Mouse (Mus musculus): ENCODE results near the gene Acap2. TPM values are rescaled to one million over a fixed set of nuclear protein-coding genes. Genes with fewer than 3 reads are reported as not detected.

Acap2 gene
- total and polyA plus RNA-seq, 2 experiments from 2014 or later = 10.9 to 26.7 TPM

DNA sequence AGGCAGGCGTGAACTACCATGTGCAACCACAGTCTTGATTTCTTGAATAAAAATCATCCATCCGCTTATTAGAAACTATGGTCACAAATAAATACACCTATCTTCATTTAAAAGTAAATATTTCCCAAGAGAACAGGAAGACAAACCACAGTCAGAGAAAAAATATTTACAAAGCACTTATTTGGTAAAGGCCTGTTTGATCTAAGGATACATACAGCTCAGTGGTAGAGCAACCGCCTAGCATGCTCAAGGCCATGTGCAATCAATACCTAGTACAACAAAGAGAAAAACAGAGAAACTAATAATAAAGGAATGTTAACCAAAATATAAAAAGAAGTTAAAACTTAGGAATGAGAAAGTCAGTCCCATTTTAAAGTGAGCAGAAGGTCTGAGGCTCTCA is 28.8 kb downstream of the Acap2 start:
- Histone ChIP-seq H3K36me3 (ENCODE audit: insufficient read depth, low read length) (no peaks in the 10 kb centered on the region), H3K4me3 (ENCODE audit: low read depth, low read length) (no peak overlapping the region), H3K27me3 (ENCODE audit: insufficient read depth, low read length) (no peaks in the 10 kb centered on the region), H3K4me2 (ENCODE audit: low read depth, low read length, poor library complexity, severe bottlenecking) (no peak overlapping the region), H3K9me3 (ENCODE audit: low read length) (no peaks in the 10 kb centered on the region), H3K9ac (replicated peaks; ENCODE audit: low read length, poor library complexity, severe bottlenecking) (no peak overlapping the region), H3K27ac (ENCODE audit: low read depth, low read length) (no peak overlapping the region), H3K4me1 (ENCODE audit: insufficient read depth, low read length) (peaks cover 7% of the 10 kb centered on the region; the same call in 1 of the 2 replicates)
- 93% methylated on average over 3 of the region's 3 CpGs for WGBS
- no peak for ATAC-seq (ENCODE audit: low FRiP score)
- no peak for TF ChIP-seq CTCF (IDR thresholded peaks at IDR 0.05)
- no peak for DNase-seq (ENCODE audit: low spot score)

DNA sequence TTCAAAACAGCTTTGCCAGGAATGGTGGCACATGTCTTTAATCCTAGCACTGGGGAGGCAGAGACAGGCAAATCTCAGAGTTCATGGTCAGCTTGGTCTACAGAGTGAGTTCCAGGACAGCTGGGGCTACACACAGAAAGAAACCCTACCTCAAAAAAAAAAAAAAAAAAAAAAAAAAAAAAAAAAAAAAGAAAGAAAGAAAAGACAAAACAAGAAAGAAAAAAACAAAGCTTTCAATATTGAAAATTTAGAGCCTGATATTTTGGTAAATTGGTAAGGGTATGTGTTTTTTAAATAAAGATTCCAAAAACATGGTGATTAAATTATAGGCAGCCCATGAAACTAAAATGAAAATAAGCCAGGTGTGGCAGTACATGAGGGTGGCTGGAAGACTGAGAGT is 29.6 kb downstream of the Acap2 start:
- Histone ChIP-seq H3K9ac (replicated peaks; ENCODE audit: low read length, poor library complexity, severe bottlenecking) (no peak overlapping the region), H3K27me3 (ENCODE audit: insufficient read depth, low read length) (no peaks in the 10 kb centered on the region), H3K36me3 (ENCODE audit: insufficient read depth, low read length) (no peaks in the 10 kb centered on the region), H3K4me2 (ENCODE audit: low read depth, low read length, poor library complexity, severe bottlenecking) (no peak overlapping the region), H3K4me3 (ENCODE audit: low read depth, low read length) (no peak overlapping the region), H3K9me3 (ENCODE audit: low read length) (no peaks in the 10 kb centered on the region), H3K27ac (ENCODE audit: low read depth, low read length) (no peak overlapping the region), H3K4me1 (ENCODE audit: insufficient read depth, low read length) (peaks cover 8% of the 10 kb centered on the region; the same call in 1 of the 2 replicates)
- ATAC-seq (ENCODE audit: low FRiP score) (no peak), DNase-seq (ENCODE audit: low spot score) (no peak)
- no peak for TF ChIP-seq CTCF (IDR thresholded peaks at IDR 0.05)

- Histone ChIP-seq H3K4me2 (ENCODE audit: low read depth, low read length, poor library complexity, severe bottlenecking) (no peak overlapping the region), H3K27ac (ENCODE audit: low read depth, low read length) (no peak overlapping the region), H3K4me3 (ENCODE audit: low read depth, low read length) (no peak overlapping the region), H3K4me1 (ENCODE audit: insufficient read depth, low read length) (peaks cover 8% of the 10 kb centered on the region; the same call in 1 of the 2 replicates), H3K9ac (replicated peaks; ENCODE audit: low read length, poor library complexity, severe bottlenecking) (no peak overlapping the region), H3K27me3 (ENCODE audit: insufficient read depth, low read length) (no peaks in the 10 kb centered on the region), H3K9me3 (ENCODE audit: low read length) (no peaks in the 10 kb centered on the region), H3K36me3 (ENCODE audit: insufficient read depth, low read length) (no peaks in the 10 kb centered on the region)
- WGBS = 94% methylated on average over 8 of the region's 8 CpGs
- DNase-seq (ENCODE audit: low spot score) = no peak
- TF ChIP-seq CTCF (IDR thresholded peaks at IDR 0.05) = peak; percentile 26; the same call in 1 of the 2 replicates
- ATAC-seq (ENCODE audit: low FRiP score) = no peak
Observed at GRCm38 (mm10) chr16:31170297-31170696, 30.7 kb downstream of the Acap2 start.

- ATAC-seq (ENCODE audit: low FRiP score) = no peak
- no peaks in the 10 kb centered on the region for H3K9me3 ChIP-seq (ENCODE audit: low read length)
- no peak overlapping the region for H3K9ac ChIP-seq (replicated peaks; ENCODE audit: low read length, poor library complexity, severe bottlenecking)
- TF ChIP-seq CTCF (IDR thresholded peaks at IDR 0.05) = no peak
- H3K27me3 ChIP-seq (ENCODE audit: insufficient read depth, low read length) = no peaks in the 10 kb centered on the region
- no peak overlapping the region for H3K27ac ChIP-seq (ENCODE audit: low read depth, low read length)
- H3K4me2 ChIP-seq (ENCODE audit: low read depth, low read length, poor library complexity, severe bottlenecking) = no peak overlapping the region
- H3K4me3 ChIP-seq (ENCODE audit: low read depth, low read length) = no peak overlapping the region
- no peak for DNase-seq (ENCODE audit: low spot score)
- H3K36me3 ChIP-seq (ENCODE audit: insufficient read depth, low read length) = no peaks in the 10 kb centered on the region
- H3K4me1 ChIP-seq (ENCODE audit: insufficient read depth, low read length) = peaks cover 8% of the 10 kb centered on the region; the same call in 1 of the 2 replicates
Observed at GRCm38 (mm10) chr16:31169596-31169995, 31.4 kb downstream of the Acap2 start.

GRCm38 (mm10) chr16:31167934-31168333 is 33.1 kb downstream of the Acap2 start:
- H3K27ac ChIP-seq (ENCODE audit: low read depth, low read length) = no peak overlapping the region
- H3K4me1 ChIP-seq (ENCODE audit: insufficient read depth, low read length) = peaks cover 8% of the 10 kb centered on the region; the same call in 1 of the 2 replicates
- no peak overlapping the region for H3K9ac ChIP-seq (replicated peaks; ENCODE audit: low read length, poor library complexity, severe bottlenecking)
- 48% methylated on average over 7 of the region's 7 CpGs for WGBS
- no peaks in the 10 kb centered on the region for H3K27me3 ChIP-seq (ENCODE audit: insufficient read depth, low read length)
- H3K36me3 ChIP-seq (ENCODE audit: insufficient read depth, low read length) = no peaks in the 10 kb centered on the region
- ATAC-seq (ENCODE audit: low FRiP score) = no peak
- no peaks in the 10 kb centered on the region for H3K9me3 ChIP-seq (ENCODE audit: low read length)
- no peak for TF ChIP-seq CTCF (IDR thresholded peaks at IDR 0.05)
- no peak for DNase-seq (ENCODE audit: low spot score)
- H3K4me3 ChIP-seq (ENCODE audit: low read depth, low read length) = no peak overlapping the region
- no peak overlapping the region for H3K4me2 ChIP-seq (ENCODE audit: low read depth, low read length, poor library complexity, severe bottlenecking)

DNA sequence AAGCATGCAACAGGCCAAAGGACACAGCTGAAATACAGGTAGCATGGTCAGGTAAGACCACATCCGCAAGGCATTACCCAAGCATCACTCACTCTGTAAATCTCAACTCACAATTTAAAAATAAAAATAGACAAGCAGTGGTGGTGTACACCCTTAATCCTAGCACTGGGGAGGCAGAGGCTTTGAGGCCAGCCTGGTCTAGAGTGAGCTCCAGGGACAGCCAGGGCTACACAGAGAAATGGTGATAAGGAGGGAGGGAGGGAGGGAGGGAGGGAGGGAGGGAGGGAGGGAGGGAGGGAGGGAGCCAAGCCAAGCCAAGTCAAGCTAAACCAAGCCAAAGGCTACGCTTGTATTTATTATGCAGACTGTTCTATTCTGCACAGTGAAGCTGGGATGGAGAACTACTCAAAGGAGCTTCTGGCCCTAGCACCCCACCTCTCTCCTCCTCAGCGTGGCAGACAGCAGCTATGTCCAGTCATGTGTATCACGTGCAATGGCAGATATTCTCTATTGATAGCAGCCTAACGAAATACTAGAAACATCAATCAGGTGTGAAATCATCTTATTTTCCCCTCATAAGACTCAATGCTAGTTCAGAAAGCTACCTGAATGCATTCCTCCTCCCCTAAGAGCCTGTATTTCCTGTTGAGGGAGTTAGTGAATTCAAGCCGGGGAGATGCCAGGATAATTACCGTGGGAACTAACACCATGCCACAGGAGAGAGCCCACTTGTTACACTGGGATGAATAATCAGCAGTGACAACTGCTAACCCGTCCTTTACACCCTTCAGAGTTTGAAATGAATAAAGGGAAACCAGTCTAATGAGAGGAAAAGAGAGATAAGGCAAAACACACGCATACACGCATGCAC is 33.8 kb downstream of the Acap2 start:
- DNase-seq (ENCODE audit: low spot score) (peak; percentile 22), ATAC-seq (ENCODE audit: low FRiP score) (no peak)
- H3K36me3 ChIP-seq (ENCODE audit: insufficient read depth, low read length) = no peaks in the 10 kb centered on the region
- no peak for TF ChIP-seq CTCF (IDR thresholded peaks at IDR 0.05)
- peaks cover 8% of the 10 kb centered on the region; the same call in 1 of the 2 replicates for H3K4me1 ChIP-seq (ENCODE audit: insufficient read depth, low read length)
- no peaks in the 10 kb centered on the region for H3K27me3 ChIP-seq (ENCODE audit: insufficient read depth, low read length)
- no peak overlapping the region for H3K4me2 ChIP-seq (ENCODE audit: low read depth, low read length, poor library complexity, severe bottlenecking)
- H3K9ac ChIP-seq (replicated peaks; ENCODE audit: low read length, poor library complexity, severe bottlenecking) = no peak overlapping the region
- H3K4me3 ChIP-seq (ENCODE audit: low read depth, low read length) = no peak overlapping the region
- no peak overlapping the region; the same call in 1 of the 2 replicates for H3K27ac ChIP-seq (ENCODE audit: low read depth, low read length)
- WGBS = 32% methylated on average over 10 of the region's 10 CpGs
- no peaks in the 10 kb centered on the region for H3K9me3 ChIP-seq (ENCODE audit: low read length)
